Mouse (Mus musculus): ENCODE measurements at regions not wholly inside any gene's neighbourhood (a gene's known extent, or its start where the extent isn't known, plus 50 kb on each side); places are given as distances from the start of the nearest gene placed in this dataset.

- Histone ChIP-seq H3K27me3 (ENCODE audit: control insufficient read depth, insufficient read depth, low read length) (no peaks in the 10 kb centered on the region), H3K4me1 (ENCODE audit: control insufficient read depth, insufficient read depth, insufficient read length) (no peaks in the 10 kb centered on the region), H3K27ac (ENCODE audit: insufficient read depth, low read length) (no peak overlapping the region), H3K36me3 (ENCODE audit: control insufficient read depth, insufficient read depth, low read length) (no peaks in the 10 kb centered on the region), H3K4me3 (ENCODE audit: extremely low read depth, insufficient read depth, insufficient read length) (no peak overlapping the region)
- no peak for DNase-seq (ENCODE audit: low read depth in 1 of 2, low spot score in 2 of 2)
- WGBS = 61% methylated on average over 6 of the region's 6 CpGs
- no peak for TF ChIP-seq POLR2A (IDR thresholded peaks at IDR 0.05; ENCODE audit: low read depth, low read length)
- TF ChIP-seq CTCF (IDR thresholded peaks at IDR 0.05; ENCODE audit: extremely low read depth, insufficient read depth, insufficient read length, insufficient replicate concordance) = no peak
These were observed 51.8 kb upstream of the Zdhhc25 start for GRCm38 (mm10) chr15:88548261-88548660.

Data from spleen, adult 2 months (tissue).